Mouse (Mus musculus) kidney, postnatal 36 days (tissue): Measurements from ENCODE around the gene Opa1.

Experiments used
- DNase-seq, 2 experiments: peaks; one replicate each; pipeline ENCODE4 v3.0.0; 2021 to 2022; ENCODE audit warnings: mixed read lengths in 2 of 2

The Opa1 gene

DNA sequence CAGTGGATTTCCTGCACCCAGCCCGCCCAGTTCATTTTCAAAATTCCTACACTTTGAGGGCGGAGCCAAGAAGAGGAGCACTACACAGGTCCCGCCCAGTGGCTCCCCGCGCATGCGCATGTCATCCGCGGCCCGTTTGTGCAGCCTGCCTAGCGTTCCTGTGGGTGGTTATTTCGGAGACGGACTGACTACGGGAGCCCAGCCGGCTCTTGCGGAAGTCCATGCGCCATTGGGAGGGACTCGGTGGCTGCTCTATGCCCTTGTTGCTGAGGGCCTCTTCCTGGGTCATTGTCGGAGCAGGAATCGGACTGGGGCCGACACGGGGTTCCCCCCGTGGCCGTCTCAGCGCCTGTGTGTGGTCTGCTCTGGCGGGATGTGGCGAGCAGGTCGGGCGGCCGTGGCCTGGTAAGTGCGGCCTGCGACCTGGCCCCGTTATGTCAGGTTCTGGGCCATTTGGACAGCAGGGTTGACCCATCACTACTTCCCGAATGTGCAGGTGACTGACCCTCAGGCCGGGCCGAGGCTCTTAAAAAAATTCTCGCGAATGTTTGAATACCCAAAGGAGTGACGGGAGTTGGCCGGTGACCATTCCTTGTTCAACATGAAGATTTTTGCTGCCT, at the start of gene Opa1:
Gene Opa1, plus strand, starts transcription at position 168 of the 620 bp plus-strand sequence.
- DNase-seq, result peak; percentile 94 to 95

DNA sequence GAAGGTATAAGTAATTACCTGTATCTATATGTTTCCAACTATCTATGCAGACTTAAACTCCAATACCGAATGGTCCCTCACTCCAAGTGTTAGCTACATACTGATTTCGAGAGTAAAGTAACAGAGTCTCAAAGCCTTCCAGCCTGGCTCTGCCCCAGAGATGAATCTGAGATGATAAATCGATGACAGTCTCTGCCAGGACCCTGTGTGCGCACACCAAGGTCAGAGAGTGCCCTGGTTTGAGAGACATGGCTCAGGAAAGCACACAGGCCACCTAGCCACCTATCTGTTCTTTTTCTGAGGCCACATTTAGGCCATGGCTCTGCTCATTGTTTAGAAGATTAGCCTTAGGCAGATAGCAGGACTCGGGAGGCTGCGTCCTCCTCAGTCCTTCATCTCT, 45.5 kb upstream of the Opa1 start:
- no peak for DNase-seq

DNA sequence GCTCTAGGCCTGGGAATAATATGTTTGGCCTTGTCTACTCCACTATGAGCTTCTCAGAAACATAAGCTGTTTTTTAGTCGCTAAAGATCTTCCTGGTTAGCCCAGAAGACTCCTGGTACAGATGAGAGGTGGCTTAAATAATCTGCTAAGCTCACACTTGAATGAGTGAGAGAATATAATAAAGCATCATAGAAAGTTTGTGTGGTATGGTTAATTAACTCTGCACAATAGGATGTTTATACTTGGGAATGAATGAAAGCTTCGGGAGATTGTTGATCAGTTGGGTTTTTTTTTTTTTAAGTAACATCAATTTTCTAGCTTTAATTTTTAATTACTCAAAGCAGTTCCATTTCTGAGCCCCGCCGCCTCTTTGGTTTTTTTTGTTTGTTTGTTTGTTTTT, 43.3 kb upstream of the Opa1 start:
- no peak for DNase-seq

DNA sequence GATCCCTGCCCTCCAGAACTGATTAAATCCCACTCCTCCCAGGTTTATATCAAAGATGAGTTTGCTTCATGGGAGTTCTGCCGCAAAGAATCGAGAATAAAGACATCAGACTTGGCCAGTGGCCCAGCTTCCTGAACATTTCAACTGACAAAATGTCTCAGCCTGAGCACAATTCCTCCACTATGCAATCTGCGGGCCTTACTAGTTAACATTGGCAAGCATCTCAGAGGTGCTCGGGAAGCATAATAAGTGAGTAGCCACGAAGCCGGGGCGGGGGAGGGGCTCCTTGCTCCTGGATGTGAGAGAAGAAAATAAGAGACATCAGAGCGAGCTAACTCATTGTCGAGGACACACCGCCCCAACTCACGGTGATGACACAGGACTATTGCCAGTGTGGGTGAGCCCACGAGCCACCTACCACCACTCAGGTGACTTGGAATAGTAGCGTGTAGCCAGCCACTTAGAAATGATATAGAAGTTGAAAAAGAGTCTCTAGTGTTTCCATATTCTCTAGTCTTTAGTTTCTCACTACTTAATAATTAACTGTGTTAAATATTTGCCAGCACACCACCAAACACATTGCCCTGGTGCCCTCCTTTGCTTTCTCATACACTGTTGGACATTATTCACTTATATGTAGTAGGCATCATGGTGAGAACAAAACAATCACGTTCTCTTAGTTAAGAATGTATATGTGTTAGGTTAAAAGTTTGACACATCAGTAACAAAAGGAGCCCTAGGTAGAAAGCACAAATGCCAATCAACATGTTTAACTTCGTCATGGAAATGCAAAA, 42.5 kb upstream of the Opa1 start:
- peak; percentile 63 to 71 for DNase-seq

DNA sequence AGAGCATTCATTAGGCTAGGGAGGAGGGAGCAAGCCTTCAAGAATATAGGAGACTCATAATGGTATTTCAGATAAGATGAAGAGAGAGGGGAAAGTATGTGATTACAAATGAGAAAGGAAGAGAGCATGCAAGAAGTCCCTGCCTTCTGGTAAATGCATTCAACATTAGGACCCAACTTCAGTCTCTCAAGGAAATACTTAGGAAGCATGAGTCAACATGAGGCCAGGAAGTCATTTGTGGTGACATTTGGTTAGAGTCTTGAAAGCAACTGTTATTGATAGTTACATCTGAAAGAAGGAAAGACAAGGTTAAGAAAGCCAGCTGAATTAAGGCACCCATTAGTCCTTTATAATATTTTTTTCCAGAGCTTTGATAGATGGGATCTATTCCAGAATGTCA, 39.2 kb upstream of the Opa1 start:
- DNase-seq, result no peak

DNA sequence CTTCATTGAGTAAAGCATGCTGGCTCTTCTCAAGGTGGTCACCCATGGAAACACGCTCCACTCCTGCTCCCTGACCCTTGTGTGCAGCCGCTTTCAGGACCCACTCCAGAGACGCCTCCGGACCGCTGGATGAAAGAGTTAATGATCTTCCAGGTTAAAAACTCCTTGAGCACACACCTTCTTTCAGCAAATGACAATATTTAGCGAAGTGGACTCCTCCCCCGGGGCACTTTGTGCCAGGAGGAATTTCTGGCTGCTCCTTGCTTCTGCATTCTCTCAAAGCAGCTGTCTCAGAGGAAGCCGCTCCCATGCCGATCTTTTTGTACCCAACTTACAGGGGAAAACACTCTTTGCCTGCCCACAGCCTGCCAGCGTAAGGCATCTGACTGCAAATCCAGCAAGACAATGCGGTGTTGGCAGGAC, 37.9 kb upstream of the Opa1 start:
- peak; percentile 75 to 79 for DNase-seq

DNA sequence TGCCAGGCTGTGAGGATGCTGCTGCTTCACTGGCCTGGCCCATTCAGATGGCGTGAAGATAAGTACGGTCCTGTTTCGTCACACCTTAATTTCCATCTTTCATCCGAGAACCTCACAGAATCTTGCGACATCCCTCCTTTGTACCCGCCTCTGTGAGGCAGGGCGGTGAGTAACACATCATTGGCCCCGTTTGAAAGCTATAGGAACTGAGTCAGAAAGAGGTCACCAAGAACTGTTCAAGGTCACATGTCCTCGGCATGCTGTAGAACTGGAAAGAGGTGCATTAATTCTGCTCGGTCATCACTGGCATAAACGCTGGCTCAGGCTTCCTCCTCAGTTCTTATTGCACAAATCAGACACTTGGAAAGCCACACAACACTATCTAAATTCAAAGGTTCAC, 34.3 kb upstream of the Opa1 start, which contains the start of gene Atp13a4:
Gene Atp13a4, minus strand, starts transcription at position 36 of the 400 bp plus-strand sequence.
- no peak for DNase-seq

DNA sequence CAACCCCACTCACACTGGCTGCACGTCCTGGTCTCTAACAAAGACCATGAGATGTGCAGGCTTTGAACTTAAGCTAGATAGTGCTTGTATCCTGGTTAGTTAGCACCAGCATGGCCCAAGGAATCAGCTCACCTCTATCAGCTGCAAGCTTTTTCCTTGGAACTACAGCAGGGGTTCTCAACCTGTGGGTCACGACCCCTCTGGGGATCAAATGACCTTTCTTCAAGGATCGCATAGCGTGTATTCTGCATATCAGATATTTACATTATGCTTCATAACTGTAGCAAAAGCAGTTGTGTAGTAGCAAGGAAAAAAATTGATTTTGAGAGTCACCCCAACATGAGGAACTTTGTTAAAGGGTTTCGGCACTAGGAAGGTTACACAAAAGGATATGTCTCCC, 19.5 kb upstream of the Opa1 start:
- DNase-seq, result no peak

DNA sequence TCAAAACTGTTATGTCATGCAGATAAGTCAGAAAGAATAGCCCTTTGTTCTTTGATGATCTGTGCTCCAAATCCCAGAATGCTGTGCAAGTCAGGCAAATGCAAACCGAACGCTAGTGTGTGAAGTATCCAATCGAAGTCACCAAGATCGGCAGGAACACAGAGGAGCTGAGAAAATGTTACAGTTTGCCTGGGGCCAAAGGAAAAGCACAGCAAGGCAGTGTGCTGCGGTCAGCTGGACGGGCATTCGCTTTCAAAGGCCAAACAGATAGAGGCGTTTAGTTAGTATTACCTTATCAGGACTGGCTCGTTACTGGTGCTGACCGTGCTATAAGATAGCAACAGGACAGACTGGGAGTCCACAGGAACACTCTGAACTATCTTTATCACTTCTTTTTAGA, 18.7 kb upstream of the Opa1 start:
- DNase-seq, result no peak

DNA sequence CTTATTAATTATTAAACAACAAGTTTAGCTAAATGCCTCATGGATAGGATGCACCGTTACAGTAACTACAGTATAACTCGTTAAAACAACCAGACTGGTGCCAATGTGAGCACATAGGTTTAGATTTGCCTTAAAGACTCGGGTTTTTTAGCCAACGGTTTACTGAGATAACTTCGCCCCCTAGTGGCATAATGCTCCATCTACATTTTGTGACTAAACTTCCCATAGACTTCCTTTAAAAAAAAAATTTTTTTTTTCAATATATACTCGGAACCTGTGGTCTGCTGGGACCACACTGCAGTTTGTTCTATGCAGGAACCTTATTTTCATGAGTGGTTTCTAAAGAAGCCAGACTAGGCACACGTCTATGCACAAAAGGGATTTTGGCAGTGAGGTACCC, 18.3 kb upstream of the Opa1 start:
- peak; percentile 33 to 61 for DNase-seq

DNA sequence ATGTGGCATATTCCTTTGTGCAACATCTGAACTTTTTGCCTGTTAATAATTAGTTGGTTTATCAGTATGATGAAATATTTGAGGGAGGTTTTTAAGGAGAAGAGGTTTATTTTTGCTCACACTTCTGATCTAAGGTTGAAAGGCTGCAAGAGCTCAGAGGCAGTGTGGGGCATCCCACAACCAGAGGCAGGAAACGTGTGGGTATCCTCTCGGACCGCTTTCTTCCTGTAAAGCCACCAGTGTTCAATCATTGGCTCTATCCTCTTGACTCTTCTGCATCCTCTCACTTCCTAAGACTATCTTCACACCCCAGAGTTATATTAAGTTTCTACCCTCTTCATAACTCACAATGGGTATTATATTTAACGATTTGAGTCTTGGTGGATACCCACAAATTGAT, 5.1 kb upstream of the Opa1 start:
- no peak for DNase-seq

DNA sequence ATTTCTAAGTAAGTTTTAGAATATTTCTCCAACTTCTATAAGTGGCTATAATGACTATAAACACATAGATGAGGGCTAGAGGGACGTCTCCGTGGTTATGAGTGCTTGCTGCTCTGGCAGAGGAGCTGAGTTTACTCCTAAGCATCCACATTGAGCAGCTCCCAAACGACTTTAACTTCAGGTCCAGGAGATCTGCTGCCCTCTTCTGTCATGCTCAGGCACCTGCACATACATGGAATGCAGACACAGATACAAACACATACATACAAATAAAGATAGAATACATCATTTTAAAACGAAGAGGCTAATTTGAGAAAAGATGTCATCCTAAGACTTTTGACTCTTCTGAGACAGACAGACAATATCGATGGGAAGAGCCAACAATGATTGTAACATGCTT, 3.5 kb upstream of the Opa1 start:
- DNase-seq, result peak; percentile 14 to 36

DNA sequence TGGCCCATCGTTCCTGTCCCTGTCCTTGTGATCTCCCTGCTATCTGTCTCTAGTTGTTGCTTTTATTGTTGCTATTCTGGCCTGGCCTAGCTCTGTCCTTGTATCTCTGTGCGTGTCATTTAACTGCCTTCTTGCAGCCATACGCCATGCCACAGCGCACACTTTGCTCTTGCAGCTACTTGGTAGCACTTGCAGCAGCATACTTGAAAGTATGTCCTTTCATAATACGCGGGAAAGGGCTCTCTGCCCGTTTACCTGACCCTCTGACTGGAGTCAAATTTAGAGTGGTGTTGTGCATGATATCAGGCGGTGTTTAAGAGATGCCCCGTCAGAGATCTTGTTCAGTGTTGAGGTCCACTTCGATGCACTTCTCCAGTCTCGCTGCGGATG, 648 bp downstream of the Opa1 start:
- peak in 1 of 2 experiments; percentile 4 for DNase-seq

DNA sequence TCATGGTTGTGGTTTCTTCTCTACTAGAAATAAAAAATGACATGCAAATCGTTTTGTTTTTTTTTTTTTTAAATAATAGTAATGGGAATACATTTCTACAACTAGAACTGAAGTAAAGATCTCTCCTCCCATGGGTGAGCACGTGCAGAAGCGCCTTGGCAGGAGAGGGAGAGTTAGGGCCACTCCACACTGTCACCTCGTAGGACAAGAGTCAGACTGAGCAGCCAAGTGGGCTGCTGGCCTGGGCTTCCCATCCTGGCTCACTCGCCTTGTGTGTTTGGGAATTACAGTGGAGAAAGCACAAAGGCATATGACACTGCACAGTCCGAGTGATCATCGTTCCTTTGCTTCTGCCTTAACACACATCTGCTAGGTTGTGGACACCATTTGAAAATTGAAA, 13.0 kb downstream of the Opa1 start:
- DNase-seq, result no peak

DNA sequence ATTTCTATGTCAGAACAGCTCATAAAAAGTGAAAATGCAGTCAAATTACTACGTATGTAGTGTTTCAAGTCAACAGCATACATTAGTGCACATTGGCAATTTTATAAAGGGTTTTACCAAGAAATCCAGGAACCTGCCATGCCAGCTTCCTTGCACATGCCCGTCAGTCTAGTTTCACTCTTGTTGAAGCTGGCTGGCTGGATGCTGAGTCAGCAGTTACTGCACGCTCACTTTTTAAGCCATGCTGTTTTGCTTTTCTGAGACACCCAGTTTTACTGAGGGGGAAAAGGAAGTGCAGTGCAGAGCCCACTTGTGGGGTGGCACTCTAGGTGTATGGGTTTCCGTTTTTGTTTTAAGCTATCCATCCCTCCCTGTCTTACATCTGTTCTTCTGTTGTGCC, 18.0 kb downstream of the Opa1 start:
- no peak for DNase-seq

DNA sequence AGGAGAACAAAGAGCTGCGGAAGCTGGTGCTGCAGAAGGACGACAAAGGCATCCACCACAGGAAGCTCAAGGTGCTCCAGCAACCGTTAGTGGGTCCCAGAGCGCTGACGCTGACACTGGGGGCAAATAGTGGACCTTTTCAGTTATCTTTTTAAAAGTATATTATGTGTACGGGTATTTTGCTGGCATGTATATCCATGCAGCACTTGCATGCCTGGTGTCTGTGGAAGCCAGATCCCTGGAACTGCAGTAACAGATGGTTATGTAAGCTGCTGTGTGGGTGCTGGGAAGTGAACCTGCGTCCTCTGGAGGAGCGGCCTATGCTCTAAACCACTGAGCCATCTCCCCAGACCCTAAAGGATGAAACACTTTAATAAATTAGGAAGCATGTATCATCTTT, 26.4 kb downstream of the Opa1 start:
- DNase-seq, result no peak

DNA sequence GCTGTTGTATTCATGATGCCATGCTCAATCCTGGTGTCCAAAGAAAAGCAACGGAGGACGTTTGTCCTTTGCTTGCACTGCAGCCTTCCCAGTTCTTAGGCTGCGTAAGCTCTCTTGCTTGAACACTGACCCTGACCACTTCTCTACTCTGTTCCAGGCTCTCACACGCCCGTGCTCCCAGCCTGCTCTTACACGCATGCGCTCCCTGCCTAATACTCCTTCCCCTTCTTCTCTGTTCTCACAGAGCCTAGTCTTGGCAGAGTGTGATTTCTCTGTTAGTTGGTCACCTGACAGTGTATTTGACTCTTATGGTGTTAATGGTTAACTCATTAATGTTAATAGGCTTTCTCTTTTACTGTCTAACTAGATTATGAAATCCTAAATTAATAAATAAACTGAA, 28.0 kb downstream of the Opa1 start:
- peak; percentile 78 to 87 for DNase-seq

DNA sequence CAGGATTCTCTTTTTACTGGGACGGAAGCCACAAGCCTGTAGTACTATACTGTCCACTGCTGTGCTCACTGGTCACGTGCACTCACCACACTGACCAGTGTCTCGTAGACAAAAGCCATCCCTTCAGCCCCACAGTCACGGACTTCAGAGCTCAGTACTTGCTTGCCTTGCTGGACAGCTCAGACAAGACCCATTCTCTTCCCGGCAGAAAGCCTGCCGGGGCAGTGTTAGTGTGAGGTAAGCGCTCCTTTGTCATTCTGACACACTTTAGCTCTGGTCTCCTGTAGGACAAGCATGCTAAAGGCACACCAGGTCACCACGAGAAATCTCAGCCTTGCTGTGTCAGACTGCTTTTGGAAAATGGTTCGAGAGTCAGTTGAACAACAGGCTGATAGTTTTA, 35.6 kb downstream of the Opa1 start:
- DNase-seq, result no peak

DNA sequence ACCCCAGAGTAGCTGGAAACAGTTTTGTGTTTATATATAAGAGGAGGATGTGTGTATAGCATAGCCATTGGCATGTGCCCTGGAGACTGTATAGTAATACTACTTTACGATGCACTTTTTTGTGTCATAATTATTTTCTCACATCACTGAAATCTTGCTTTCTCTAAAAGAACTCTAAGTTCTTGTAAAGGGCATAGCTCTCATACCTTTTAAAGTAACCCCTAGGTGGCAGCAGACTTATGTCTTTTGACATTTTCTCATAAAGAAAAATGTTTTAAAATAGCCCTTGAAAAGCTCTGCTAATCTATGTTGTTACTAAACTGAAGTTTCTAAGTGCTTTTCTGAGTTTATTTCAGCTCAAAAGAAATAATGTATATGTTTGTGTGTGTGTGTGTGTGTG, 49.9 kb downstream of the Opa1 start:
- peak in 1 of 2 experiments; percentile 12 for DNase-seq

DNA sequence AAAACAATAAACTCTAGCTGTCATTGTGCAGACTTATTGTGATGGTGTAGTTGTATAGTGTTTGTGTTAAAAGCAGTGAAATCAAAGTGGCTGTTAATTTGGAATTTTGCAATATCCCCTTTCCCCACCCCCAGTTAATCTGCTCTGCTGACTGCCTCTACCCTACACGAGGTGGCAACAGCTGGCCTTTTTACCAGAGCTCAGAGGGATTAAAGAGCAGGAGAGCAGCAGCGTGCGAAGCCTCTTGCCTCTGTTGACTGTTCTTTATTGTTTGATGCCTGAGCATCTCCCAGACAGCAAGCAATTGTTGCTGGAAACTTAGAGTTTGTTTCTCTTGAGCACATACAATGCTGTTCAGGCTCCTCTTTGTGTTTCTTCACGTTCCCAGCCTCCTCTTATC, 56.6 kb downstream of the Opa1 start:
- no peak for DNase-seq

DNA sequence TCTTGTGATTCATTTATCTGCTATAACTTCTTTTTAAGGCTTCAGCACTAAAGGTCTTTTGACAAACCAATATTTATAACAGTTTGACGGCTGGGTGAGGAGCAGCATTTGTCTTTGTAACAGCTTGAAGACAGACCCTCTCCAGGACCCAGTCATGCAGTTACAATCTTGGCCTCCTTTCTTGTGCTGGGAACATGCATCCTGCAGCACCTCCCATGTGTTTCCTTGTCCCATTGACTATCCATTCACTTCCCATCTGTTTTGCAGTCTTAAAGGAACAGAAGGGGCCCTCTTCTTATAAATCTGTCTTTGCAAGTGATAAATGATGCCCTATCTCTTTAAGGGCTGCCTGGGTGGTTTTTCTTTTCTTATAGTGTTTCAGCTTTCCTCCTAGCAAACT, 63.2 kb downstream of the Opa1 start:
- no peak for DNase-seq

DNA sequence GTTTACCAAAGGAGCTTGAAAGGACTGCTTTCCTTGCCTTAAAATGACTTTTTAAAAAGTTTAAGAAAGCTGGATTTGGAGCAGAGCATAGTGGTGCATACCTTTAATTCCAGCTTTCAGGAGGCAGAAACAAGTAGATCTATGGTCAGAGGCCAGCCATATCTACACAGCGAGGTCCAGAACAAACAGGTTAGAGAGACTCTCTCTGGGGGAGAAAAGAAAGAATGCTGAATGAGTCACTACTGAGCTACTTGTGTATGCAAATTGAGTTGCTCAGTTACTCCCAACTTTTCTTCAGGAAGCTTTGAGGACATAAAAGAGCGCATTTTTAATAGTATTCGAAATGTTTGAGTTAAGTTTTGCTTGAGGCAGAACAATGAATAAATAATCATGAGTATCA, 65.7 kb downstream of the Opa1 start:
- DNase-seq, result no peak

DNA sequence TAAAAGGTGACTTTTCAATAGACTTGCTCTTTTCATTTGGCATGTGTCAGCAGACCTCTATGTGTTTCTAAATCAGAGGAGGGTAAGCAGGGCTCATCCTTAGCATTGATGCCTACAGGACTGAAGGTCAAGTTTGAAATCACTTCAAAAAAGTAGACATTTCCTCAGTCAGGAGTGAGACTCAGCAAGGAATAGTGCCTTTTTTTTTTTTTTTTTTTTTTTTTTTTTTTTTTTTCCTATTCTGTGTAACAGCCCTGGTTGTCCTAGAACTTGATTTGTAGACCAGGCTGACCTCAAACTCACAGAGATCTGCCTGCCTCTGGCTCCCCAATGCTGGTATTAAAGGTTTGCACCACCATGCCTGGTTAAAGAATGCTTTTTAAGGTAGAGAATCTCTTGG, 67.1 kb downstream of the Opa1 start:
- DNase-seq, result no peak

DNA sequence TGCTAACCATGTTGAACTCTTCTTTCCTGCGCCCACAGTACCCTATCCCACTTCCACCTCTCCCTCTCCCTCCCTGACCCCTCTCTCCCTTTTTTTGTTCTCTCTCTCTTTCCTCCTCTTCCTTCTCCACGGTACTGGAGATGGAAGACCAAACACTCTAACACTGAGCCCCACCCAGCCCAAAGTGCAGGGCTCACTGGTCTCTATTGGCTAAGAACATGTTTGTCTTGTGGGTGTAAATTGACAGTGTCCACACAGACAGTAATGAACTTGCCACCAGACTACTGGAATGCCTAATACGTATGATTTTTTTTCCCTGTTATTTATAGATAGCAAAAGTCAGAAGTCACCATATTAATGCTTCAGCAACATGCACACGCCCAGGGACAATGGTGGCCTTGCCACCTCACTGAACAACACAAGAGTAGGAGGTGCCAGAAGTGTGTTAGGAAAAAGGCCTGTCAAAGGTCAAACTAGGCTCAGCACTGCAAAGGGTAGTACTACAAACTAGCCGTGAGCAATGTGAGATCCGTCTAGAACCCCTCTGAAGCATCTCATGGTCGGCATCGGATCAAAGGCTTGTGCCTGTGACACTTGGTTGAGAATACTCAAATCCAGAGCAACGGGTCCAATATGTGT, 77.2 kb downstream of the Opa1 start:
- DNase-seq, result no peak
